ENCODE assay signal across 13 mouse cellular contexts in genomic region chr8:75254027-75254426, GRCm38 (mm10). TPM values are rescaled to one million over a fixed set of nuclear protein-coding genes. Genes with fewer than 3 reads are reported as not detected.
"Had no signal": no experiment of that assay in that cellular context is flagged by ENCODE, and none has a peak within 500 bp of the region (broad histone marks: within the 10 kb centered on the region; RNA-seq: fewer than 3 reads in every experiment).

No protein-coding gene starts in this region.

- H3K4me2 ChIP-seq: liver, embryonic 11.5 days; liver, embryonic 15.5 days; midbrain, embryonic 13.5 days; neural tube, embryonic 15.5 days had no signal

- H3K4me1 ChIP-seq: limb, embryonic 10.5 days; liver, embryonic 15.5 days; midbrain, embryonic 13.5 days; neural tube, embryonic 15.5 days had no signal

- H3K4me3 ChIP-seq: limb, embryonic 10.5 days; liver, embryonic 15.5 days; midbrain, embryonic 13.5 days; neural tube, embryonic 15.5 days had no signal

- H3K27ac ChIP-seq: limb, embryonic 10.5 days; liver, embryonic 15.5 days; midbrain, embryonic 13.5 days; neural tube, embryonic 15.5 days had no signal

- H3K9me3 ChIP-seq: limb, embryonic 10.5 days; liver, embryonic 15.5 days; neural tube, embryonic 15.5 days had no signal

- ATAC-seq: lung, postnatal 0 days; midbrain, embryonic 13.5 days had no signal

- H3K36me3 ChIP-seq: limb, embryonic 10.5 days; liver, embryonic 15.5 days; midbrain, embryonic 13.5 days; neural tube, embryonic 15.5 days had no signal

- H3K27me3 ChIP-seq: liver, embryonic 15.5 days; midbrain, embryonic 13.5 days; neural tube, embryonic 15.5 days had no signal

- H3K9ac ChIP-seq: liver, embryonic 15.5 days; midbrain, embryonic 13.5 days; neural tube, embryonic 15.5 days had no signal

- DNase-seq: kidney, postnatal 14 days; lung, adult 2 months; lung, postnatal 36 days; right cerebral cortex, adult 18-20 months; right cerebral cortex, postnatal 25 days; thymus, adult 18-20 months; thymus, postnatal 14 days had no signal

RNA-seq across cellular contexts. Expression of gene Rasd2, which starts 40.3 kb away (rescaled TPM):
- polyA plus RNA-seq: liver, embryonic 15.5 days had no signal
